Mouse (Mus musculus): ENCODE data around the gene Krt1.

The Krt1 gene

DNA sequence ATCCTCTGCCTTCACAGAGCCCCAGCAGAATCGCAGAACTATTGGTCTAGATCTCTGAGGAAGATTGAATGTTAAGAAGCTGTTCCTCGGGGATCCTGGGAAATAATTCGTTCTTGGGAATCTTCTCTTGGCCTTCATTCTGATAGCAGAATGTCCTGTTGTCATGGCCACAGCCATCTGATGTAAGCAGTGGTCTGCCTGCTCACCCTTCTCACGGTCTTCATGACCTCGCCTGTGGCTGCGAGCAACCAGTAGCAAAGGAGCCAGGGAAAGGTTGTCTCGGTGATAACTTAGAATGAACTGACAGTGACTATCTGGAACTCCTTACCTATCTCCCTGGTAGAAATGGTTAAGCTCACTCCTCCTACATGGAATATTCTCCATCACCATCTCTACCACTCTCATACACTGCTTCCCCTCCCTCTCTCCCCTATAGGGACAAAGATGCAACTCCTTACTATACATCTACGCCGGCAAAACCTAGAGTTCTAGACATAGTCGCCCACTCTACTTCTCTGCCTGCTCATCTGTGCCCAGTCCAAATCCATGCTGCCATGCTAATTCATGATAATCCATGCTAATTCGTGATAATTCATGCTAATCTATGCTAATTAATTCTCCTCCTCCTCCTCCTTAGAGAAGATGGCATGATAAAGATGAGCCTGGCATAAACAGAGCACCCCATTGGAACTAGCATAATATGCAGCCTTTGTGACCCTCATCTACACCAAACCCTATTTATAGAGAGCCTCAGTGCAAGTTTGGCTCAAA, 47.4 kb downstream of the Krt1 start:
- DNase-seq (ENCODE audit: low spot score), result no peak

DNA sequence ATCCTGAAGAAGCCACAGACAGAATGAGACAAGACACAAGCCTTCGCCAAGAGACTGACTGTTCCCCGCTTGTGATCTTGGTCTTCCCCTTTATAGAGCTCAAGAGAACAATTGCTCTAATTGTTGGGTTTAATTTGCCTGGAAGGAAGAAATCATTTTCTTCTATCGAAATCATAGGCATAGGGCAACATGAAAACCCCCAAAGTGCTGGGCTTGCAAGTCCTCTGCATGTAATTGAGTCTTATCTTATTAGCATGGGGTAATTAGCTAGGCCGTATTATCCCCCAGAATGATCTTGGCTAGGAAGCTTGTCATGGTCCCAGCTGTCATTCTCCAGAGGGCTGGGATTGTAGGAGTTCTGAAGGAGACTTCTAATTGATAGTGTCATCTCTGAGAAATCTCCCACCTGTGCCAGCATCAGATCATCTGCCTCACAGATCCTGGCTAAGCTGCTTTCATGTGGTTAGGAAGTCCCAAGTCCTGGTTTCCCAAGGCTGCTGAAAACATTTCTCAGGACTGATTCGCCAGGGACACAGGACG, 48.2 kb downstream of the Krt1 start, which contains the start of gene Krt73:
TSS of gene Krt73 (minus strand) at position 51 of the 540 bp plus-strand sequence.
- no peak for DNase-seq (ENCODE audit: low spot score)

Data from layer of hippocampus, adult 9-10 months (tissue).